Mouse (Mus musculus) liver, postnatal 0 days (tissue): Measurements from ENCODE around the gene Chd2. TPM values are rescaled to one million over a fixed set of nuclear protein-coding genes. Genes with fewer than 3 reads are reported as not detected.

Experiments
- ATAC-seq: fragments of 200-750 bp; cut with Nextera tagmentation; 2 replicates; pipeline ENCODE4 v1.8.0; 2017; ENCODE audit warnings: mild to moderate bottlenecking, moderate library complexity
- DNase-seq: peaks from one replicate; pipeline ENCODE4 v3.0.0-alpha.2; 2016
- H3K27ac ChIP-seq: fragments of 300-500 bp; sonication (generic); 2 replicates; pipeline ENCODE4 v1.5.1; 2014; ENCODE audit warnings: antibody characterized with exemption, moderate library complexity, mild to moderate bottlenecking, low read depth
- H3K27me3 ChIP-seq: fragments of 300-500 bp; sonication (generic); 2 replicates; pipeline ENCODE4 v1.6.1; 2014; ENCODE audit warnings: low read length, control low read depth, mixed read lengths; ENCODE audit not compliant: insufficient read depth
- H3K36me3 ChIP-seq: fragments of 300-500 bp; sonication (generic); replicated peaks from 2 replicates; pipeline ENCODE4 v1.6.1; 2014; ENCODE audit warnings: mild to moderate bottlenecking, control low read depth, low read length, moderate library complexity, mixed read lengths; ENCODE audit not compliant: insufficient read depth
- H3K4me1 ChIP-seq: fragments of 300-500 bp; sonication (generic); 2 replicates; pipeline ENCODE4 v1.6.1; 2014; ENCODE audit warnings: antibody characterized with exemption, mild to moderate bottlenecking, control low read depth; ENCODE audit not compliant: insufficient read depth
- H3K4me2 ChIP-seq: fragments of 300-500 bp; sonication (generic); 2 replicates; pipeline ENCODE4 v1.6.1; 2014; ENCODE audit warnings: low read depth, mild to moderate bottlenecking, low read length, moderate library complexity, mixed read lengths
- H3K4me3 ChIP-seq: fragments of 300-500 bp; sonication (generic); 2 replicates; pipeline ENCODE4 v1.5.1; 2014; ENCODE audit warnings: low read depth, low read length
- H3K9ac ChIP-seq: fragments of 300-500 bp; sonication (generic); replicated peaks from 2 replicates; pipeline ENCODE4 v1.6.1; 2014; ENCODE audit warnings: mild to moderate bottlenecking, moderate library complexity
- H3K9me3 ChIP-seq: fragments of 300-500 bp; sonication (generic); 2 replicates; pipeline ENCODE4 v1.6.1; 2016; ENCODE audit warnings: mild to moderate bottlenecking, control low read depth, low read length, mixed read lengths
- CTCF ChIP-seq: sonication (generic); IDR thresholded peaks from 2 replicates; pipeline ENCODE4 v1.5.1; 2016; ENCODE audit warnings: antibody characterized with exemption, low read depth
- EP300 ChIP-seq: IDR thresholded peaks from 2 replicates; pipeline ENCODE4 v1.6.1; 2016; ENCODE audit warnings: antibody characterized with exemption, low read depth, mild to moderate bottlenecking
- WGBS: fragments of 180-500 bp; shearing (Covaris S2); extraction: QIAGEN DNeasy Blood & Tissue Kit; methylation state at CpG from one replicate; pipeline ENCODE4 v1.1.7; 2014; ENCODE audit not compliant: insufficient replicate concordance; 5-methylcytosine and 5-hydroxymethylcytosine counted together
- polyA plus RNA-seq: library from polyadenylated mRNA; unstranded; fragments of >200 nt; fragmentation: Nextera tagmentation; extraction: Ambion mirVana; gene quantifications from 2 replicates; pipeline ENCODE4 v1.2.1, GENCODE M21; 2015

Chd2 gene
- polyA plus RNA-seq, 1 experiment from 2014 or later: 17.2 TPM

- DNase-seq (peak; percentile 99), ATAC-seq (peak; percentile 99)
- H3K9ac ChIP-seq: peak overlapping the region; percentile 100
- H3K36me3 ChIP-seq: 0 out of 2 replicates have a peak, but pooled peaks cover 2% of the 10 kb centered on the region
- H3K4me2 ChIP-seq: peak overlapping the region; percentile 79
- under 1% methylated on average over 60 of the region's 60 CpGs for WGBS
- no peaks in the 10 kb centered on the region for H3K9me3 ChIP-seq
- no peaks in the 10 kb centered on the region for H3K27me3 ChIP-seq
- H3K27ac ChIP-seq: peak overlapping the region; percentile 100
- TF ChIP-seq CTCF: no peak
- TF ChIP-seq EP300: peak; percentile 75
- peak overlapping the region; percentile 95 for H3K4me3 ChIP-seq
- H3K4me1 ChIP-seq: peaks cover 7% of the 10 kb centered on the region; the same call in 1 of the 2 replicates
Observed at GRCm38 (mm10) chr7:73558293-73559169, 16.9 kb upstream of the Chd2 start.

- no peaks in the 10 kb centered on the region for H3K27me3 ChIP-seq
- H3K4me1 ChIP-seq: peaks cover 8% of the 10 kb centered on the region
- peak overlapping the region; percentile 100 for H3K27ac ChIP-seq
- ATAC-seq (peak; percentile 12), DNase-seq (peak; percentile 64)
- TF ChIP-seq CTCF (no peak), EP300 (no peak)
- H3K36me3 ChIP-seq: peaks cover 5% of the 10 kb centered on the region; the same call in 1 of the 2 replicates
- H3K4me2 ChIP-seq: peak overlapping the region; percentile 73; the same call in 1 of the 2 replicates
- peak overlapping the region; percentile 95 for H3K4me3 ChIP-seq
- WGBS: under 1% methylated on average over 64 of the region's 80 CpGs
- no peaks in the 10 kb centered on the region for H3K9me3 ChIP-seq
- H3K9ac ChIP-seq: peak overlapping the region; percentile 100
Observed at GRCm38 (mm10) chr7:73557671-73558265, 16.1 kb upstream of the Chd2 start.

GRCm38 (mm10) chr7:73556688-73557667 is 15.3 kb upstream of the Chd2 start:
- Histone ChIP-seq H3K4me1 (peaks cover 11% of the 10 kb centered on the region), H3K27ac (peak overlapping the region; percentile 100), H3K27me3 (no peaks in the 10 kb centered on the region), H3K9me3 (no peaks in the 10 kb centered on the region), H3K36me3 (peaks cover 9% of the 10 kb centered on the region), H3K4me3 (peak overlapping the region; percentile 95), H3K9ac (peak overlapping the region; percentile 100), H3K4me2 (peak overlapping the region; percentile 73)
- DNase-seq (no peak), ATAC-seq (no peak)
- under 1% methylated on average over 25 of the region's 25 CpGs for WGBS
- TF ChIP-seq CTCF: no peak
- TF ChIP-seq EP300: no peak

GRCm38 (mm10) chr7:73555918-73556580 is 14.4 kb upstream of the Chd2 start:
- Histone ChIP-seq H3K4me2 (peak overlapping the region; percentile 73), H3K9ac (peak overlapping the region; percentile 100), H3K27ac (peak overlapping the region; percentile 100), H3K36me3 (peaks cover 16% of the 10 kb centered on the region), H3K9me3 (no peaks in the 10 kb centered on the region), H3K27me3 (no peaks in the 10 kb centered on the region), H3K4me1 (peaks cover 11% of the 10 kb centered on the region), H3K4me3 (peak overlapping the region; percentile 95)
- ATAC-seq (no peak), DNase-seq (no peak)
- TF ChIP-seq EP300 (peak; percentile 8; the same call in 1 of the 2 replicates), CTCF (no peak)
- 5% methylated on average over 4 of the region's 4 CpGs for WGBS

- Histone ChIP-seq H3K4me1 (peaks cover 6% of the 10 kb centered on the region), H3K27me3 (no peaks in the 10 kb centered on the region), H3K4me2 (peak overlapping the region; percentile 45; the same call in 1 of the 2 replicates), H3K36me3 (peaks cover 23% of the 10 kb centered on the region), H3K9ac (no peak overlapping the region), H3K27ac (no peak overlapping the region), H3K9me3 (no peaks in the 10 kb centered on the region), H3K4me3 (no peak overlapping the region)
- TF ChIP-seq EP300: no peak
- TF ChIP-seq CTCF: no peak
- 61% methylated on average over 2 of the region's 2 CpGs for WGBS
- no peak for DNase-seq
- no peak for ATAC-seq
Observed at GRCm38 (mm10) chr7:73554849-73555248, 13.2 kb upstream of the Chd2 start.
